Mouse (Mus musculus) layer of hippocampus, adult 2 months (tissue): ENCODE results near the gene 5730480H06Rik. TPM values are rescaled to one million over a fixed set of nuclear protein-coding genes. Genes with fewer than 3 reads are reported as not detected.

Experiments used
- DNase-seq, 2 experiments: peaks; one replicate each; pipeline ENCODE4 v3.0.0; 2022; ENCODE audit warnings: low spot score in 2 of 2
- H3K27ac ChIP-seq: fragments of 200-600 bp; 2 replicates; pipeline ENCODE4 v1.8.1; 2022
- H3K4me3 ChIP-seq: fragments of 200-600 bp; 2 replicates; pipeline ENCODE4 v1.8.1; 2022; ENCODE audit warnings: mild to moderate bottlenecking
- CTCF ChIP-seq: fragments of 200-600 bp; conservative IDR thresholded peaks from 2 replicates; pipeline ENCODE4 v1.8.1; 2022; ENCODE audit warnings: antibody characterized with exemption, mild to moderate bottlenecking, moderate library complexity
- long read RNA-seq, 2 experiments: library from polyadenylated mRNA; stranded (forward); transcript quantifications; one replicate each; pipeline ENCODE4 v2.0.0; 2021; ENCODE audit warnings: borderline mapping rate in 2 of 2
- total RNA-seq, 2 experiments: library from RNA; stranded (reverse); gene quantifications; 2 replicates each; pipeline ENCODE4 v1.2.3; 2021

Gene 5730480H06Rik
- total RNA-seq = 10 to 100 TPM; 18.9 to 24.8 TPM
- long read RNA-seq, experiment 1, transcript 5730480H06Rik-201 (9 exons, 1,616 nt) = major isoform, 5 of 6 reads
- long read RNA-seq, experiment 1, partial matches to known transcripts = 0 of 6 reads
- long read RNA-seq, experiment 1, other reads (novel, unspliced or antisense) = 1 of 6 reads
- long read RNA-seq, experiment 2, transcript 5730480H06Rik-201 (9 exons, 1,616 nt) = major isoform, 8 of 11 reads
- long read RNA-seq, experiment 2, partial matches to known transcripts = 1 of 11 reads
- long read RNA-seq, experiment 2, other reads (novel, unspliced or antisense) = 1 of 11 reads

GRCm38 (mm10) chr5:48327652-48328051 lies at the start of gene 5730480H06Rik:
5730480H06Rik (plus strand) TSS chr5:48327952.
- H3K27ac ChIP-seq = no peak within 1 kb of the TSS

GRCm38 (mm10) chr5:48301186-48301585 lies 26.6 kb upstream of the 5730480H06Rik start:
- no peak overlapping the region for H3K4me3 ChIP-seq
- TF ChIP-seq CTCF = no peak
- H3K27ac ChIP-seq = no peak overlapping the region
- DNase-seq = no peak

More at GRCm38 (mm10) chr5:48327652-48328051, at the start of gene 5730480H06Rik:
- no peak for TF ChIP-seq CTCF
- no peak for DNase-seq
- H3K4me3 ChIP-seq = no peak within 1 kb of the TSS

GRCm38 (mm10) chr5:48315057-48315602 lies 12.6 kb upstream of the 5730480H06Rik start:
- no peak for TF ChIP-seq CTCF
- Histone ChIP-seq H3K27ac (no peak overlapping the region), H3K4me3 (no peak overlapping the region)
- DNase-seq = no peak

- DNase-seq = no peak
Measured at GRCm38 (mm10) chr5:48320597-48320996, 7.2 kb upstream of the 5730480H06Rik start.

GRCm38 (mm10) chr5:48326221-48326620 lies 1.5 kb upstream of the 5730480H06Rik start:
- Histone ChIP-seq H3K27ac (no peak overlapping the region), H3K4me3 (no peak overlapping the region)
- TF ChIP-seq CTCF = no peak
- DNase-seq = no peak

More at GRCm38 (mm10) chr5:48320597-48320996, 7.2 kb upstream of the 5730480H06Rik start:
- H3K27ac ChIP-seq = no peak overlapping the region
- no peak for TF ChIP-seq CTCF
- no peak overlapping the region for H3K4me3 ChIP-seq

GRCm38 (mm10) chr5:48329751-48330150 lies 2.0 kb downstream of the 5730480H06Rik start:
- Histone ChIP-seq H3K4me3 (no peak overlapping the region), H3K27ac (no peak overlapping the region)
- no peak for DNase-seq
- TF ChIP-seq CTCF = no peak

GRCm38 (mm10) chr5:48330817-48331216 lies 3.1 kb downstream of the 5730480H06Rik start:
- TF ChIP-seq CTCF = no peak
- DNase-seq = no peak
- Histone ChIP-seq H3K27ac (no peak overlapping the region), H3K4me3 (no peak overlapping the region)

GRCm38 (mm10) chr5:48331441-48331840 lies 3.7 kb downstream of the 5730480H06Rik start:
- H3K27ac ChIP-seq = no peak overlapping the region
- TF ChIP-seq CTCF = no peak
- DNase-seq = no peak
- no peak overlapping the region for H3K4me3 ChIP-seq

GRCm38 (mm10) chr5:48333407-48333806 lies 5.7 kb downstream of the 5730480H06Rik start:
- Histone ChIP-seq H3K4me3 (no peak overlapping the region), H3K27ac (no peak overlapping the region)
- no peak for DNase-seq
- TF ChIP-seq CTCF = no peak

- no peak for TF ChIP-seq CTCF
- Histone ChIP-seq H3K4me3 (no peak overlapping the region), H3K27ac (no peak overlapping the region)
- DNase-seq = no peak
Measured at GRCm38 (mm10) chr5:48333884-48334513, 6.2 kb downstream of the 5730480H06Rik start.

- DNase-seq = no peak
- H3K4me3 ChIP-seq = no peak overlapping the region
- no peak overlapping the region for H3K27ac ChIP-seq
- no peak for TF ChIP-seq CTCF
Measured at GRCm38 (mm10) chr5:48340808-48341433, 13.2 kb downstream of the 5730480H06Rik start.

- H3K27ac ChIP-seq = no peak overlapping the region
- no peak overlapping the region for H3K4me3 ChIP-seq
- DNase-seq = peak; percentile 12 to 23
- TF ChIP-seq CTCF = peak; percentile 84
Measured at GRCm38 (mm10) chr5:48345095-48345982, 17.6 kb downstream of the 5730480H06Rik start.
